Mouse (Mus musculus) neutrophil, adult 65 days (primary cell): ENCODE results near the gene Sec23b. TPM values are rescaled to one million over a fixed set of nuclear protein-coding genes. Genes with fewer than 3 reads are reported as not detected.

Source experiments
- total RNA-seq: library from RNA; stranded (reverse); gene quantifications from 2 replicates; pipeline ENCODE4 v1.2.4, GENCODE M21; 2023

The Sec23b gene
- total RNA-seq, result 43.5 and 44.7 TPM in 2 replicates

DNA sequence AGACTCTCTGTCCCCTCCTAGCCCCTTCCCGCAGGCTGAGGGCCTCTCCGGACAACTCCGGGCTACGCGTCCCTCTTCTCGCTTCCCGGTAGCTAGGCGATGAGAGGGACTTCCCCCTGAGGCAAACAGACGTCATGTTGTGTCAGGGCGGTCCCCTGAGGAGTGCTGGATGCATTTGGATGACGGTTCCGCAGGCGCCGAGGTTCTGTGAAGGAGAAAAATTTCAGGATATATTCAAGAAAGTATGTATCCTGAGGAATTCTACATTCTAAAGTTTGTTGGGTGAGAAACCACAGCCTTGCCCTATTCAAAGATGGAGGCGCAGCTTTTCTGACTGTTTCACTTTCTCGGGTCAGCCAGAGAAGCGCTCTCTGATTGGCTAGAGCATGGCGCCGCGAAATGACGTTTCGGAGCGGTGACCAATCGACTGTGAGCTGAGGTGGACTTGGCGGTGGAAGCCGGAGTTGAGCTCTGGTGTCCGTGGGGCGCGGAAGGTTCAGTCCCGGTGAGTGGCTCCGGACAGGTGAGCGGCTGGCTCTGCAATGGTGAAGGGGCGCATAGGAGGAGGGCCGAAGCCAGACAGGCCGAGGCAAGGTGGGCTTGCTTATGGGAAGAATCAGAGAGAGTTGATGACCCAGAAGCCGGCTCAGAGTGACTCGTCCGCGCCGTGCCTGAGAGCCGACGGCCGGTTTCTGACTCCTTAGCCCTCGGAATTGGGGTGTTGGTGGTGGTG is at the start of gene Sec23b:
Gene Sec23b, plus strand, starts transcription at position 410 of the 733 bp plus-strand sequence.

DNA sequence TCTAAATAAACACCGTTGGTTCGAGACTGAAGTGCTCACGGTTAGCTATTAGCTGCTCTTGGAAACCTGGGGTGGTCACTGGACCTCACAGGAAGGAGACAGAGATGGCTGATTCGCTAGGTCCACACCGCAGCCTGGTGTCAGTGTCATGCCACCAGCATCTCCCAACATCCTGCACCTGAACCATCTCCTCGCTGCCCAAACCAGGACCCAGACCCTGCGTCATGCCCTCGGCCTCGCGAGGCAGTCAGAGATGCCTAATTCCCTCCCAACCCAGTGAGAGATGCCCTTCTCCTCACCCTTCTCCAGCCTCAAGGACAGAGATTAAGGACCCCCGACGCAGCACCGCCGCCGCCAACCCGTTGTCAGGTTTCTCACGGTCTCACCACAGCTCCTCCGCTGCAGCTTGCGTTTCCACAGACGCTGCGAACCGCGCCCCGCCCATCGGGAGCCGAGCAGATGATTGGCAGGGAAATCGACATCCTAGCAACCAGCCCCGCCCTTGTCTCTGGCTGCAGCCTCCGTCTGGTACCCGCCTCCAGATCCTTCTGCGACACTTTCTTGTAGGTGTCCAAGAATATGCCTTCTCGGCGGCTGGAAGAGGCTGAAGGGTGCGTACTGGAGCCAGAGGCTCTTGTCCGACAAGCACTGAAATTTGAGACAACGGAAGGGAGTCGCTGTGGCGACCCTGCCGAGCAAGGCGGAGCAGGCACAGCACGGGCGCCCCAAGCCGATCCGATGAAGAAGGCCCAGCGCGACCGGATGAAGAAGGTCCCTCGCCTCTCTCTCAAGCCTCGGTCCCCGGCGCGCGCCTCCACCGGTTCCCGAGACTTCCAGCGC is 28.8 kb upstream of the Sec23b start, which contains the start of the genes Dzank1 and Polr3f:
Gene Dzank1, minus strand, starts transcription at position 434 of the 840 bp plus-strand sequence.
Gene Polr3f, plus strand, starts transcription at position 738 of the 840 bp plus-strand sequence.

DNA sequence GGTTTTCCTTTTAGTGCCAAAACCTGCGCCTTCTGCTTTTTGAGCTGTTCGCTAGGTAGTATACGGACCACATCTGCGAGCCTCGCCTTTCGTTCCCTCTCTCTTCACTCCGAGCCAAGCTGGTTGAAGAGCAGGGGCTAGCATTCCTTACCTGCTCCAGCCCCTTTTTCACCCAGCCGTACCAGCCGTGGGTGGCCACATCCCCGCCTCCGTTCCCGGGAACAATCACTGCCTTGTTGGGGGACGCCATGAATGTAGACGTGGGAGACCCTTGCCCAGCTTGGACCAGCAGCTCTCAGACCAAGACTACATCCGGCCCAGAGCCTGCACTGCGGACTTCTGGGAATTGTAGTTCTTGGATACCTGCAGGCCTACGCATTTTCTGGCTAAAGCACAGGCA is 5.5 kb upstream of the Sec23b start, which contains the start of gene Rbbp9:
Gene Rbbp9, minus strand, starts transcription at position 341 of the 400 bp plus-strand sequence.

DNA sequence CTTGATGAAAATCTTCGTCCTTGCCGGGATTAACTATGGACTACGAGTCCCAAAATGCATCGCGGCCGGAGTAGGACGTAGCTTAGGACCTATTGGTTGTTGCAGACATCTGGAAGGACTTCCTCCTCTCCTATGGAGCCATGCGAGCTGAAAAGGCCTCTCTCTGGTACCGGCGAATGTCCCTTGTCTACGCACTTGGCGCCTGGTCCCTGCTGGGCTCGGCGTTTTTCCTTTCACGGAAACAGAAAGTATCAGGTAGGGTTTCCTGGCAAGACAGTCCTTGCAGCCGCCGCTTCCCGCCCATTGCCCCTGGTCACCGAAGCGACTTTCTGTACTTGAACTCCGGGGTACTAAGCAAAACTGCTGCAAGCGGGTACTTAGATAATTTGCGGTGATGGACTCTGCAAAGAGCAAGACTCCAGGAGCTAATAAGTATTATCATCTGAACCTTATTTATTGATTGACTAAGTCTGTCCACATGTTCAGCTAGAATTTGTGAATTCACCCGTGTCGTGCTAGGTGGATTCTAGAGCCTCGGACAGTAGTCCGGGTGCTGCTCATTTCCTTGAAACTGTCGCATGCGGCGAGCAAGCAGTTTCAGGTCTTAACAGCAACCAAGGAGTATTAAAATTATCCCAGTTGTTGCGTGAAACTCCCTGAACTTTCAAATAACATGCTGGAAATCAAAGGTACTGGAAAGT is 38.1 kb downstream of the Sec23b start, which contains the start of gene Smim26:
Gene Smim26, plus strand, starts transcription at position 104 of the 701 bp plus-strand sequence.

DNA sequence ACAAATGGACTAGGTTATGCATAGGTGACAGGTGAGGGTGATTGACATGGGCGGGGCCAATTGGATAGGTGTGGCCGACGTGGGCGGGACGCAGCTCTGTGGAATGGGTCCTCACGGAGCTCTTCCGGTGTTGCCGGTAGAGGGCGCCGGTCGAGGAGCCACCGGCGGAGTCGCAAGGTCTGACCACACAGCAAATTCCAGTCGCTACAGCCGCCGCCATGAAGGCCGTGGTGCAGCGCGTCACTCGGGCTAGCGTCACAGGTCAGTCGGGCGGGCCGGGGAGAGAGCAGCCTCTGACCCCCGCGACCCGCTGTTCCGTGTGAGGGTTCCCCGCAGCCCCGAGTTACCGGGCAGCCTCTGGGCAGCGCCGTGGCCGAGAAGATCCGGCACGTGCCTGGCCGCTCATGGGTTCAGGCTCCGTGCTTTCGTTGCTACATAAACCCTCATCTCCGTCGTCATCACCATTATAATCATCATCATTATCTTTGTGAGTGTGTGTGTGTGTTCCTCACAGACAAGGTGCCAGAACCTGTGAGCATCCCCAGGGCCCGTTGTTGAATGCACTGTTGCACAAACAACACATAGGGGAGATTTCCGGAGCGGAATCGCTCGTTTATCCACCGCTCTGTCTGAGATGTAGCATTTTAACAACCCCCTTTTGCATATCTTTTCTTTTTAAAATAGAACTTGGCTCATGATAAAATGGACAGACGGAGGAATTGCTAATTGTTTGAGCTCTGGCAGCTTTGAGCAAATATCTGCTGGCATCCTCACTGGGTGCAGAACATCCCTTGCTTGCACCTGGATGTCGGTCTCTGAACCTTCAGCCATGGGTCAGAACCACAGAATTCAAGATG is 44.0 kb downstream of the Sec23b start, which contains the start of gene Dtd1:
Gene Dtd1, plus strand, starts transcription at position 67 of the 857 bp plus-strand sequence.

Other genes with a start within 250 kb of the Sec23b start
- not detected in 2 replicates for gene Ovol2, start 224.1 kb upstream of the Sec23b start, total RNA-seq
- 13.1 and 19.7 TPM in 2 replicates for gene Kat14, start 187.2 kb upstream of the Sec23b start, total RNA-seq
- 2.9 and 4.8 TPM in 2 replicates for gene Pet117, start 187.2 kb upstream of the Sec23b start, total RNA-seq
- gene Dzank1, start 28.8 kb upstream of the Sec23b start, total RNA-seq, result 0.11 and 0.41 TPM in 2 replicates
- gene Polr3f, start 28.5 kb upstream of the Sec23b start, total RNA-seq, result 31.9 and 39.7 TPM in 2 replicates
- 0.77 and 1.2 TPM in 2 replicates for gene Rbbp9, start 5.4 kb upstream of the Sec23b start, total RNA-seq
- 4.3 TPM in 2 replicates for gene Smim26, start 37.8 kb downstream of the Sec23b start, total RNA-seq
- gene Dtd1, start 43.7 kb downstream of the Sec23b start, total RNA-seq, result 6.0 and 6.1 TPM in 2 replicates